Mouse (Mus musculus): ENCODE results near the gene Gm39566.

DNA sequence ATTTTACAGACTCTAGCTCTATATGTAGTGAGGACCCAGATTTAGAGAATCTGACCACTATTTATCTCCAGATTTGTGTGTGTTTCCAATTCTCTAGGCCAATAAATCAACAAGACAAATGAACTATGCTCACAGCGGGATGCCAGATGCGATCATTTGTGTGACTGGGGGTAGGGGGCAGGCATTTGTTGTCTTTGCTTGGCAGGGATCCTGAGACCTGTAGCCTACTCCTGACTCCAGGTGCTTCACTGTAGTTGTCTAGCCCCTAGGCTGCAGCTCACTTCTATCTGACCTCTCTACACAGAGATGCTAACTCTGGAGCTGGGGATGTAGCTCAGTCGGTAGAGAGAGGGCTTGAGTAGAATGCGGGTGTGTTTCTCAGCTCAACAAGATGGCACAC, 33.3 kb downstream of the Gm39566 start:
- TF ChIP-seq GATA1 (IDR thresholded peaks at IDR 0.05; ENCODE audit: low read length) = no peak
- no peak for TF ChIP-seq TAL1 (IDR thresholded peaks at IDR 0.05; ENCODE audit: low read length)

All from erythroblast, embryonic 14.5 days (primary cell).